ENCODE assay signal across 11 mouse cellular contexts in the genomic region with DNA sequence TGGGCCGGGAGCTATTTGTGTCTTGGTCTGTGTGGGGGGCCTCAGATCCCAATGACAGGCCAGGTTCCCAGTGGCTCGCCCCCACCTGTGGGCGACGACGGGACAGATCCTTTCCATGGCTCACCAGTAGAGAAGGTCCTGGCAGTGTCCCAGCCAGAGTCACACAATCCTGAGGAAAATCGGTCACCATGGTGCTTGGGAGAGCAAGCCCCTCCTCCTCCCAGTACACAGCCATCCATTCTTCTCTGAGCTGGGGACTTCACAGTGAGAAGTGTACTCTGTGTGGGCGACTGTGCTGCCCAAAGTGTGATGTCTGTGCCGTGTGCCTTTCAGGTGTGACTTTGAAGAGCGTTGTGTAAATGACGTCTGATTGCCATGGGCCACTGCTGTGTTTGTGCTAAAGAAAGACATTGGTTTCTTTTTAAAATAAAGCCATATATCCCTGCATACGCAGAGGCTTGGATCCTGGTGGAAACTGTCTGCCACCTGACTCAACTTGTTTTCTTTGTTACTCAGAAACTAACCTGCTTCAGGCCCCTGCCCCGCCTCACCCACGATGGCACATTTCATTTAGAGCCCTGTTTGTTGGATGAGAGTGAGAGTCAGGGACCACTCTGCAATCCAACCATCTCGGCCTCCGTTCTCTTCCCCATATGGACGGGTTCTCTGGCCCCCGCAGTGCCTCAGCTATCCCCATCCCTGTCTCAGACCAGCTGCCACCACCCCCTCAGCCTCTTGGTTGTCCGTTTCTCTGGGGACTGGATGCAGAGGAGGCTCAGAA. TPM values are rescaled to one million over a fixed set of nuclear protein-coding genes. Genes with fewer than 3 reads are reported as not detected.
A peak's percentile ranks its signal among the peaks of the same experiment; 100 is the strongest.
DNase-seq lines count a peak whose midpoint lies in the region; ATAC-seq and TF ChIP-seq lines count a peak whose summit lies in the region.
"Had no signal": no experiment of that assay in that cellular context is flagged by ENCODE, and none has a peak within 500 bp of the region (broad histone marks: within the 10 kb centered on the region; RNA-seq: fewer than 3 reads in every experiment).

No protein-coding gene starts in this region.

- no peak overlapping the region for H3K4me2 ChIP-seq in forebrain, embryonic 14.5 days (ENCODE audit: low read length)
- H3K4me2 ChIP-seq in midbrain, embryonic 13.5 days (replicated peaks): no peak overlapping the region

- ATAC-seq in forebrain, embryonic 14.5 days: peak; percentile 40
- peak; percentile 72; the same call in 1 of the 2 replicates for ATAC-seq in midbrain, embryonic 13.5 days
- ATAC-seq: intestine, postnatal 0 days had no signal

- no peak for TF ChIP-seq CTCF in brain, embryonic 14.5 days (IDR thresholded peaks at IDR 0.05; ENCODE audit: borderline replicate concordance, extremely low read depth, insufficient read depth, insufficient read length)

- TF ChIP-seq POLR2A in brain, embryonic 14.5 days (IDR thresholded peaks at IDR 0.05; ENCODE audit: borderline replicate concordance, extremely low read depth, insufficient read depth, insufficient read length, poor library complexity, severe bottlenecking): no peak

- H3K4me1 ChIP-seq in forebrain, embryonic 14.5 days (ENCODE audit: control insufficient read depth, insufficient read depth, low read length): peaks cover 6% of the 10 kb centered on the region; the same call in 1 of the 2 replicates
- peaks cover 21% of the 10 kb centered on the region for H3K4me1 ChIP-seq in midbrain, embryonic 13.5 days (replicated peaks)

- intact Hi-C loops in heart, postnatal 25 days (cut with DNase I): no loop called here

- H3K27ac ChIP-seq in forebrain, embryonic 14.5 days (ENCODE audit: low read depth, low read length): peak overlapping the region; percentile 44; the same call in 1 of the 2 replicates
- H3K27ac ChIP-seq in midbrain, embryonic 13.5 days: peak overlapping the region; percentile 25; the same call in 1 of the 2 replicates

- H3K36me3 ChIP-seq in forebrain, embryonic 14.5 days (ENCODE audit: control insufficient read depth, insufficient read depth, low read length): no peaks in the 10 kb centered on the region
- no peaks in the 10 kb centered on the region for H3K36me3 ChIP-seq in midbrain, embryonic 13.5 days

- no peaks in the 10 kb centered on the region; the same call in 1 of the 2 replicates for H3K9me3 ChIP-seq in forebrain, embryonic 14.5 days (replicated peaks; ENCODE audit: control insufficient read depth, low read length)
- H3K9me3 ChIP-seq in midbrain, embryonic 13.5 days: 0 out of 2 replicates have a peak, but pooled peaks cover 6% of the 10 kb centered on the region

- WGBS in forebrain, embryonic 14.5 days: 72% methylated on average over 18 of the region's 18 CpGs
- 75% methylated on average over 18 of the region's 18 CpGs for WGBS in midbrain, embryonic 13.5 days

- DNase-seq in brain, embryonic 14.5 days (ENCODE audit: low read depth): peak; percentile 84
- peak; percentile 71 for DNase-seq in forebrain, embryonic 14.5 days (ENCODE audit: low spot score)
- DNase-seq in layer of hippocampus, adult 9-11 months: peak; percentile 92
- no peak for DNase-seq in gastrocnemius, postnatal 25 days
- DNase-seq in heart, postnatal 25 days (ENCODE audit: low spot score): no peak
- DNase-seq in ovary, postnatal 10 days (ENCODE audit: low spot score): no peak
- no peak for DNase-seq in adrenal gland, postnatal 14 days
- DNase-seq: lung, postnatal 14 days; thymus, postnatal 4 days had no signal

- no peak overlapping the region for H3K4me3 ChIP-seq in forebrain, embryonic 14.5 days (ENCODE audit: low read depth, low read length)
- H3K4me3 ChIP-seq in midbrain, embryonic 13.5 days (replicated peaks): no peak overlapping the region

- no peaks in the 10 kb centered on the region for H3K27me3 ChIP-seq in forebrain, embryonic 14.5 days (replicated peaks; ENCODE audit: control insufficient read depth, insufficient read depth, low read length)
- H3K27me3 ChIP-seq in midbrain, embryonic 13.5 days: no peaks in the 10 kb centered on the region

- H3K9ac ChIP-seq in forebrain, embryonic 14.5 days (ENCODE audit: low read length): no peak overlapping the region
- H3K9ac ChIP-seq in midbrain, embryonic 13.5 days (replicated peaks): no peak overlapping the region

RNA-seq across cellular contexts. Expression of a gene that starts 20.1 kb away (rescaled TPM):
- 0.15 and 0.16 TPM in 2 replicates for polyA plus RNA-seq in brain, embryonic 14.5 days (2012; rRNA removed)
- polyA plus RNA-seq in forebrain, embryonic 14.5 days (2014; fragmentation: Nextera tagmentation; extraction: Ambion mirVana): 0.04 and 0.09 TPM in 2 replicates
- polyA plus RNA-seq in midbrain, embryonic 13.5 days (2015; fragmentation: Nextera tagmentation; extraction: Ambion mirVana): 0.16 and 0.17 TPM in 2 replicates
- total RNA-seq in gastrocnemius, postnatal 25 days (2021): not detected
- total RNA-seq in heart, postnatal 25 days (2021): under 1 TPM in 1 of 2 experiments, not detected in 1; 0.10 TPM
- total RNA-seq in adrenal gland, postnatal 14 days (2021): 0.08 TPM in 1 of 2 replicates, not detected in the other

RNA-seq across cellular contexts. Expression of a gene that starts 34.9 kb away (rescaled TPM):
- polyA plus RNA-seq in brain, embryonic 14.5 days (2012; rRNA removed): 0.86 and 1.5 TPM in 2 replicates
- polyA plus RNA-seq in forebrain, embryonic 14.5 days (2014; fragmentation: Nextera tagmentation; extraction: Ambion mirVana): 0.91 and 2.2 TPM in 2 replicates
- polyA plus RNA-seq in midbrain, embryonic 13.5 days (2015; fragmentation: Nextera tagmentation; extraction: Ambion mirVana): 2.5 and 3.3 TPM in 2 replicates
- 1 to 10 TPM in 1 of 2 experiments, under 1 TPM in 1; 0.87 to 2.3 TPM for total RNA-seq in gastrocnemius, postnatal 25 days (2021)
- 1 to 10 TPM; 1.7 to 3.3 TPM for total RNA-seq in heart, postnatal 25 days (2021)
- 1.1 and 1.3 TPM in 2 replicates for total RNA-seq in adrenal gland, postnatal 14 days (2021)

RNA-seq across cellular contexts. Expression of a gene that starts 49.6 kb away (rescaled TPM):
- 67.6 and 92.3 TPM in 2 replicates for polyA plus RNA-seq in brain, embryonic 14.5 days (2012; rRNA removed)
- polyA plus RNA-seq in forebrain, embryonic 14.5 days (2014; fragmentation: Nextera tagmentation; extraction: Ambion mirVana): 127 and 136 TPM in 2 replicates
- polyA plus RNA-seq in midbrain, embryonic 13.5 days (2015; fragmentation: Nextera tagmentation; extraction: Ambion mirVana): 100 and 104 TPM in 2 replicates
- 10 to 100 TPM; 51.0 to 53.6 TPM for total RNA-seq in gastrocnemius, postnatal 25 days (2021)
- total RNA-seq in heart, postnatal 25 days (2021): 10 to 100 TPM; 81.8 to 82.0 TPM
- 54.2 and 55.0 TPM in 2 replicates for total RNA-seq in adrenal gland, postnatal 14 days (2021)

RNA-seq across cellular contexts. Expression of a gene that starts 49.6 kb away (rescaled TPM):
- 77.3 and 93.8 TPM in 2 replicates for polyA plus RNA-seq in brain, embryonic 14.5 days (2012; rRNA removed)
- 103 and 116 TPM in 2 replicates for polyA plus RNA-seq in forebrain, embryonic 14.5 days (2014; fragmentation: Nextera tagmentation; extraction: Ambion mirVana)
- polyA plus RNA-seq in midbrain, embryonic 13.5 days (2015; fragmentation: Nextera tagmentation; extraction: Ambion mirVana): 118 and 122 TPM in 2 replicates
- 10 to 100 TPM; 14.5 to 15.3 TPM for total RNA-seq in gastrocnemius, postnatal 25 days (2021)
- total RNA-seq in heart, postnatal 25 days (2021): 10 to 100 TPM; 21.4 to 25.5 TPM
- 48.6 and 51.0 TPM in 2 replicates for total RNA-seq in adrenal gland, postnatal 14 days (2021)

Comparison
In these comparisons a context has a peak if more than half of its experiments do, and no peak if none do; other contexts are left out.
1. DNase-seq: peak in brain, embryonic 14.5 days (single experiment), forebrain, embryonic 14.5 days (single experiment) and layer of hippocampus, adult 9-11 months (single experiment); none in gastrocnemius, postnatal 25 days (single experiment), heart, postnatal 25 days (single experiment), ovary, postnatal 10 days (single experiment) and adrenal gland, postnatal 14 days (single experiment).